Mouse (Mus musculus): ENCODE results near the gene Cdh10.

DNA sequence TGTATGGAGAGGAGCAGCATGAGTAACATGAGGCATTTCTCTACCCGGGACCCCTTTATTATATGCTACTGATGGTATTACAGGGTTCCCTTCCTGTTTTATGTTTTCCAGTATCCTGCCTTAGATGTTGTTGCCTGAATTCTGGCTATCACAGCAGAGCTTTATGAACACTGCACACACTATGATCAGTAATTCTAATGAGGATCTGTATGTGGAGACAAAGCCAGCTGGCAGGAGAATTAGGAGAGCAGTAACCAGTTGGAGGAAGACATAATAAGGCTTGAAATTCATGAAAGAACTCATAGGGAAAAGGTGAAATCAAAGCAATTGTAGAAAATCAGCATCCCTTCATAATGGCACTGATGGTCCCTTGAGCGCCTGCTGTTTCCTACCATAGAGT, 51.1 kb downstream of the Cdh10 start:
- no peak for TF ChIP-seq POLR2A (IDR thresholded peaks at IDR 0.05; ENCODE audit: low read depth, low read length)
- no peak for TF ChIP-seq CTCF (conservative IDR thresholded peaks at IDR 0.05; ENCODE audit: insufficient read depth, insufficient read length, low read depth, low read length)

Measured in kidney, adult 2 months (tissue).